Mouse (Mus musculus) myocyte (in vitro differentiated cells): ENCODE data around the gene Garem2. TPM values are rescaled to one million over a fixed set of nuclear protein-coding genes. Genes with fewer than 3 reads are reported as not detected.
"Not testable (repeated sequence)": the region's sequence is repeated elsewhere in the genome, so short reads cannot be mapped to it uniquely, and the experiment has no call there.

Source experiments
- H3K27me3 ChIP-seq: one replicate; pipeline ENCODE4 v1.6.1; 2011; ENCODE audit not compliant: control insufficient read depth, insufficient read depth, insufficient read length
- H3K36me3 ChIP-seq: one replicate; pipeline ENCODE4 v1.6.1; 2011; ENCODE audit not compliant: control insufficient read depth, insufficient read depth
- H3K4me2 ChIP-seq: one replicate; pipeline ENCODE4 v1.6.1; 2011; ENCODE audit warnings: low read depth, control low read depth
- H3K4me3 ChIP-seq: one replicate; pipeline ENCODE4 v1.5.1; 2011; ENCODE audit warnings: mild to moderate bottlenecking, control low read depth, moderate library complexity
- H3K79me2 ChIP-seq: one replicate; pipeline ENCODE4 v1.6.1; 2011; ENCODE audit not compliant: control insufficient read depth, insufficient read depth
- H3ac ChIP-seq: one replicate; pipeline ENCODE4 v1.6.1; 2011; ENCODE audit not compliant: control insufficient read depth, insufficient read length
- CEBPB ChIP-seq: IDR thresholded peaks from 2 replicates; pipeline ENCODE4 v1.6.1; 2011; ENCODE audit warnings: mild to moderate bottlenecking, moderate library complexity; ENCODE audit not compliant: poor library complexity, insufficient read depth, severe bottlenecking
- E2F4 ChIP-seq: IDR thresholded peaks from one replicate; pipeline ENCODE4 v1.6.1; 2011; ENCODE audit warnings: mild to moderate bottlenecking, control low read depth, moderate library complexity; ENCODE audit not compliant: insufficient read depth
- MAX ChIP-seq: IDR thresholded peaks from one replicate; pipeline ENCODE4 v1.6.1; 2011; ENCODE audit warnings: low read depth, mild to moderate bottlenecking, control low read depth
- MYOD1 ChIP-seq, 3 experiments: IDR thresholded peaks; one replicate each; pipeline ENCODE4 v1.6.1; 2011; ENCODE audit warnings: control low read depth in 2 of 3, low read depth in 2 of 3, mild to moderate bottlenecking in 2 of 3, moderate library complexity in 1 of 3; ENCODE audit not compliant: insufficient read length in 2 of 3, control insufficient read depth in 1 of 3
- MYOG ChIP-seq, 3 experiments: IDR thresholded peaks; one replicate each; pipeline ENCODE4 v1.6.1; 2011; ENCODE audit warnings: control low read depth in 2 of 3, low read depth in 2 of 3, mild to moderate bottlenecking in 2 of 3; ENCODE audit not compliant: insufficient read length in 2 of 3, control insufficient read depth in 1 of 3, insufficient read depth in 1 of 3
- POLR2A ChIP-seq: IDR thresholded peaks from one replicate; pipeline ENCODE4 v1.6.1; 2011; ENCODE audit warnings: low read depth, mild to moderate bottlenecking, control low read depth, moderate library complexity; ENCODE audit not compliant: insufficient read length
- POLR2AphosphoS2 ChIP-seq: IDR thresholded peaks from one replicate; pipeline ENCODE4 v1.6.1; 2011; ENCODE audit warnings: low read depth, control low read depth; ENCODE audit not compliant: insufficient read length
- REST ChIP-seq: IDR thresholded peaks from one replicate; pipeline ENCODE4 v1.6.1; 2011; ENCODE audit warnings: mild to moderate bottlenecking, control low read depth, moderate library complexity; ENCODE audit not compliant: insufficient read depth, insufficient read length
- SRF ChIP-seq: IDR thresholded peaks from one replicate; pipeline ENCODE4 v1.6.1; 2011; ENCODE audit warnings: low read depth; ENCODE audit not compliant: control insufficient read depth, insufficient read length
- TCF12 ChIP-seq: IDR thresholded peaks from one replicate; pipeline ENCODE4 v1.6.1; 2011; ENCODE audit warnings: mild to moderate bottlenecking, control low read depth; ENCODE audit not compliant: poor library complexity, insufficient read depth, severe bottlenecking
- TCF3 ChIP-seq: IDR thresholded peaks from one replicate; pipeline ENCODE4 v1.6.1; 2011; ENCODE audit warnings: low read depth, control low read depth; ENCODE audit not compliant: insufficient read length
- USF1 ChIP-seq: IDR thresholded peaks from one replicate; pipeline ENCODE4 v1.6.1; 2011; ENCODE audit warnings: low read depth, mild to moderate bottlenecking, control low read depth, moderate library complexity
- polyA plus RNA-seq: library from polyadenylated mRNA; unstranded; fragments of >200 nt; fragmentation: generic; extraction: Trizol; gene quantifications from one replicate; pipeline ENCODE4 v1.2.1, GENCODE M21; 2012; ENCODE audit warnings: missing spikeins

Garem2 gene
- 0.12 TPM for polyA plus RNA-seq

DNA sequence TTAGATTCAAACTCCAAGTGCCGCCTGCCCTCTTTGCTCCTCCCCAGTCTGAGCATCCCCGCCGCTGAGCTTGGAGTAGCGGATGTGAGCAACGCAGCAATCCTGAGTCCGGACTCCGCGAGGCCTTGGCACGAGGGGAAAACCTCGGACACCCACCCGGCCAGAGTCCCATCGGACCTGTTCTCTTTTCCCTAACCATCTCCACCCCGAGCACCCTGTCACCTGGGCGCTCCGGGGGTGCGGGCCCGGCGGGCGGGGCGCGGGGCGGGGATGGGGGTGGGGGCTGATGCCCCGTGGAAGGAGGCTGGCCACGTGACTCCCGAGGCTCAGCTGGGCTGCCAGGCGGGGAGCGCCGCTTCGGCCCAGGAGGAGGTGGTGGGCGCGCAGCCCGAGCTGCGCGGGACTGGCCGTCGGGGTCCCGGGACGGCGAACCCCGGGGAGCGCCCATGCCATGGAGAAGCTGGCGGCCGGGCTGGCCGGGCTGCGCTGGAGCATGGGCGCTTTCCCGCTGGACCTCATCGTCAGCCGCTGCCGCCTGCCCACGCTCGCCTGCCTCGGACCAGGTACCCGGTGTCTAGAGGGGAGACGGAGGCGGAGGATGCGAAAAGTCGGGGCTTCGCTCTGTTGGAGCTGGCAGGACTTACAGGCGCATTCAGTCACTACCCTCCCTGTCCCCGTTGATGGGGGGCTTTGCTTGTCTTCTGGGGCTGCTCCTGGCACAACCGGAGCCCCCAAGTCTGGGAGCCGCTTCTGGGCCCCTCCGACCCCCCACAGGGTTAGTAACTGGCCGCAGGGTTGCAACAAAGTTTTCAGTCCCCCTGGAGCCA, at the start of gene Garem2:
Garem2 (plus strand) TSS at position 321 of the 827 bp plus-strand sequence.
- no peaks in the 10 kb centered on the region for H3K36me3 ChIP-seq
- no peak within 1 kb of the TSS for H3K4me3 ChIP-seq
- peaks cover 38% of the 10 kb centered on the region for H3K27me3 ChIP-seq
- no peaks in the 10 kb centered on the region for H3K79me2 ChIP-seq
- TF ChIP-seq E2F4 (no peak), TCF3 (no peak), SRF (no peak), POLR2AphosphoS2 (no peak), MAX (no peak), USF1 (no peak), REST (no peak), MYOD1 (IDR thresholded peaks at IDR 0.05; ENCODE audit: control insufficient read depth in 1 of 3, insufficient read length in 2 of 3, low read depth in 2 of 3) (no peak), CEBPB (no peak), POLR2A (no peak), TCF12 (no peak), MYOG (IDR thresholded peaks at IDR 0.05; ENCODE audit: control insufficient read depth in 1 of 3, insufficient read depth in 1 of 3, insufficient read length in 2 of 3, low read depth in 2 of 3) (no peak)
- peak within 1 kb of the TSS; percentile 25 for H3ac ChIP-seq
- H3K4me2 ChIP-seq: peak within 1 kb of the TSS; percentile 62

DNA sequence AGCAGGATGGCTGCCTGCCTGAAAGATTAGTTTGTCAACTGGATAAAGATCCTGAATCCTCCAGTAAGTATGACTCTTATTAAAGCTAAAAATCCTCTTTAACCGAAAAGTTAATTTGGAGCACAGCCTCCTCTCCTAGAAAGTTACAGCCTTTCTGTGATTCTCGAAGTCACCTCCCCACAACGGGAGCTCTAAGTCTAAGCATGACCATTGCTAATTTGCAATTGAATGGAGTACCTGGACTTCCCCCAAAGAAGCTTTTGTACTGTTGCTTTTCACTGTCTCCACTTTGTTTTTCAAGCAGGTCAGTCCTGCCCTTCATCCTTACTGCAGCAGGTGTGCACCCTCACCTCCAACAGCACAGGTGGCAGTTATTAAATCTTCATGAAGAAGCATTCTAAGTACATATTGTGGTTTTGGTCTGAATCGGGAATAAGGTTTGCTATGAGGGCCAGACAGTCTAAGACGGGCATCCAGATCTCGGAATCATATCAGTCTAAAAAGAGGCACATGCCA, 46.7 kb upstream of the Garem2 start:
- no peaks in the 10 kb centered on the region for H3K27me3 ChIP-seq
- no peak overlapping the region for H3K4me3 ChIP-seq
- TF ChIP-seq POLR2A (no peak), POLR2AphosphoS2 (no peak), TCF12 (no peak), MYOG (IDR thresholded peaks at IDR 0.05; ENCODE audit: control insufficient read depth in 1 of 3, insufficient read depth in 1 of 3, insufficient read length in 2 of 3, low read depth in 2 of 3) (no peak), SRF (no peak), E2F4 (no peak), USF1 (no peak), REST (no peak), TCF3 (no peak), MAX (no peak), MYOD1 (IDR thresholded peaks at IDR 0.05; ENCODE audit: control insufficient read depth in 1 of 3, insufficient read length in 2 of 3, low read depth in 2 of 3) (no peak), CEBPB (no peak)
- peaks cover 33% of the 10 kb centered on the region for H3K36me3 ChIP-seq
- H3ac ChIP-seq: no peak overlapping the region
- H3K79me2 ChIP-seq: no peaks in the 10 kb centered on the region
- no peak overlapping the region for H3K4me2 ChIP-seq

- H3K4me2 ChIP-seq: not testable (repeated sequence)
These were observed 45.4 kb upstream of the Garem2 start for GRCm38 (mm10) chr5:30059607-30060006.

GRCm38 (mm10) chr5:30067726-30068125, 37.2 kb upstream of the Garem2 start:
- Histone ChIP-seq H3ac (no peak overlapping the region), H3K4me2 (no peak overlapping the region), H3K36me3 (peaks cover 40% of the 10 kb centered on the region), H3K27me3 (no peaks in the 10 kb centered on the region), H3K79me2 (peaks cover 10% of the 10 kb centered on the region), H3K4me3 (no peak overlapping the region)
- TF ChIP-seq POLR2A (no peak), SRF (no peak), USF1 (no peak), MAX (no peak), CEBPB (no peak), TCF3 (no peak), MYOD1 (IDR thresholded peaks at IDR 0.05; ENCODE audit: control insufficient read depth in 1 of 3, insufficient read length in 2 of 3, low read depth in 2 of 3) (no peak), MYOG (IDR thresholded peaks at IDR 0.05; ENCODE audit: control insufficient read depth in 1 of 3, insufficient read depth in 1 of 3, insufficient read length in 2 of 3, low read depth in 2 of 3) (no peak), E2F4 (no peak), TCF12 (no peak), REST (no peak), POLR2AphosphoS2 (no peak)

More at GRCm38 (mm10) chr5:30059607-30060006, 45.4 kb upstream of the Garem2 start:
- H3K79me2 ChIP-seq, H3K27me3 ChIP-seq, H3K4me3 ChIP-seq, H3ac ChIP-seq: not testable (repeated sequence)
- peaks cover 38% of the 10 kb centered on the region for H3K36me3 ChIP-seq

- H3K27me3 ChIP-seq: no peaks in the 10 kb centered on the region
- no peak for TF ChIP-seq MYOG (IDR thresholded peaks at IDR 0.05; ENCODE audit: control insufficient read depth in 1 of 3, insufficient read depth in 1 of 3, insufficient read length in 2 of 3, low read depth in 2 of 3)
- TF ChIP-seq TCF3: no peak
- peaks cover 24% of the 10 kb centered on the region for H3K36me3 ChIP-seq
- H3K79me2 ChIP-seq: peaks cover 14% of the 10 kb centered on the region
- peak overlapping the region; percentile 79 for H3K4me2 ChIP-seq
- no peak overlapping the region for H3ac ChIP-seq
- H3K4me3 ChIP-seq: peak overlapping the region; percentile 89
These were observed 33.3 kb upstream of the Garem2 start for GRCm38 (mm10) chr5:30071677-30072076.
